Mouse (Mus musculus) liver, embryonic 15.5 days (tissue): ENCODE measurements around the gene Gm20388. TPM values are rescaled to one million over a fixed set of nuclear protein-coding genes. Genes with fewer than 3 reads are reported as not detected.

Source experiments
- ATAC-seq: fragments of 200-750 bp; cut with Nextera tagmentation; 2 replicates; pipeline ENCODE4 v1.8.0; 2017; ENCODE audit warnings: moderate number of reproducible peaks, mild to moderate bottlenecking, moderate library complexity; ENCODE audit not compliant: insufficient read depth
- H3K27ac ChIP-seq: fragments of 300-500 bp; sonication (generic); replicated peaks from 2 replicates; pipeline ENCODE4 v1.5.1; 2015; ENCODE audit warnings: mild to moderate bottlenecking, inconsistent platforms
- H3K27me3 ChIP-seq: fragments of 300-500 bp; sonication (generic); 2 replicates; pipeline ENCODE4 v1.6.1; 2015; ENCODE audit warnings: mild to moderate bottlenecking, inconsistent platforms
- H3K36me3 ChIP-seq: fragments of 300-500 bp; sonication (generic); replicated peaks from 2 replicates; pipeline ENCODE4 v1.6.1; 2015; ENCODE audit warnings: moderate library complexity, mild to moderate bottlenecking, inconsistent platforms
- H3K4me1 ChIP-seq: fragments of 300-500 bp; sonication (generic); replicated peaks from 2 replicates; pipeline ENCODE4 v1.6.1; 2015; ENCODE audit warnings: inconsistent platforms
- H3K4me2 ChIP-seq: fragments of 300-500 bp; sonication (generic); 2 replicates; pipeline ENCODE4 v1.6.1; 2015; ENCODE audit warnings: moderate library complexity, mild to moderate bottlenecking, inconsistent platforms
- H3K4me3 ChIP-seq: fragments of 300-500 bp; sonication (generic); replicated peaks from 2 replicates; pipeline ENCODE4 v1.5.1; 2015; ENCODE audit warnings: mild to moderate bottlenecking, inconsistent platforms
- H3K9ac ChIP-seq: fragments of 300-500 bp; sonication (generic); 2 replicates; pipeline ENCODE4 v1.6.1; 2015; ENCODE audit warnings: moderate library complexity, mild to moderate bottlenecking, inconsistent platforms
- H3K9me3 ChIP-seq: fragments of 300-500 bp; sonication (generic); replicated peaks from 2 replicates; pipeline ENCODE4 v1.6.1; 2016; ENCODE audit warnings: inconsistent platforms
- WGBS: fragments of 180-500 bp; shearing (Covaris S2); methylation state at CpG from one replicate; pipeline ENCODE4 v1.1.7; 2015; ENCODE audit warnings: mixed read lengths; ENCODE audit not compliant: insufficient replicate concordance; 5-methylcytosine and 5-hydroxymethylcytosine counted together
- polyA plus RNA-seq: library from polyadenylated mRNA; unstranded; fragments of >200 nt; fragmentation: Nextera tagmentation; extraction: Ambion mirVana; gene quantifications from 2 replicates; pipeline ENCODE4 v1.2.1, GENCODE M21; 2015

The Gm20388 gene
- polyA plus RNA-seq, 1 experiment from 2014 or later = not detected

GRCm38 (mm10) chr8:121446133-121446532 is 1535.5 kb downstream of the Gm20388 start:
- ATAC-seq = no peak
- H3K9ac ChIP-seq = no peak overlapping the region
- H3K27ac ChIP-seq = no peak overlapping the region
- no peak overlapping the region for H3K4me3 ChIP-seq
- no peaks in the 10 kb centered on the region for H3K4me1 ChIP-seq
- H3K9me3 ChIP-seq = no peaks in the 10 kb centered on the region
- no peak overlapping the region for H3K4me2 ChIP-seq
- H3K36me3 ChIP-seq = no peaks in the 10 kb centered on the region
- H3K27me3 ChIP-seq = no peaks in the 10 kb centered on the region
- 63% methylated on average over 12 of the region's 12 CpGs for WGBS

- Histone ChIP-seq H3K4me2 (no peak overlapping the region), H3K27ac (no peak overlapping the region), H3K4me3 (no peak overlapping the region), H3K9me3 (no peaks in the 10 kb centered on the region), H3K27me3 (no peaks in the 10 kb centered on the region; the same call in 1 of the 2 replicates), H3K4me1 (no peaks in the 10 kb centered on the region), H3K36me3 (no peaks in the 10 kb centered on the region), H3K9ac (no peak overlapping the region)
- ATAC-seq = no peak
- 66% methylated on average over 6 of the region's 6 CpGs for WGBS
These were observed 1536.2 kb downstream of the Gm20388 start for GRCm38 (mm10) chr8:121446862-121447261.

GRCm38 (mm10) chr8:121450211-121450610 is 1539.6 kb downstream of the Gm20388 start:
- no peaks in the 10 kb centered on the region for H3K9me3 ChIP-seq
- 61% methylated on average over 8 of the region's 8 CpGs for WGBS
- H3K36me3 ChIP-seq = no peaks in the 10 kb centered on the region
- H3K9ac ChIP-seq = no peak overlapping the region
- no peaks in the 10 kb centered on the region for H3K4me1 ChIP-seq
- H3K4me2 ChIP-seq = no peak overlapping the region
- H3K27me3 ChIP-seq = no peaks in the 10 kb centered on the region; the same call in 1 of the 2 replicates
- no peak for ATAC-seq
- no peak overlapping the region for H3K27ac ChIP-seq
- H3K4me3 ChIP-seq = no peak overlapping the region

DNA sequence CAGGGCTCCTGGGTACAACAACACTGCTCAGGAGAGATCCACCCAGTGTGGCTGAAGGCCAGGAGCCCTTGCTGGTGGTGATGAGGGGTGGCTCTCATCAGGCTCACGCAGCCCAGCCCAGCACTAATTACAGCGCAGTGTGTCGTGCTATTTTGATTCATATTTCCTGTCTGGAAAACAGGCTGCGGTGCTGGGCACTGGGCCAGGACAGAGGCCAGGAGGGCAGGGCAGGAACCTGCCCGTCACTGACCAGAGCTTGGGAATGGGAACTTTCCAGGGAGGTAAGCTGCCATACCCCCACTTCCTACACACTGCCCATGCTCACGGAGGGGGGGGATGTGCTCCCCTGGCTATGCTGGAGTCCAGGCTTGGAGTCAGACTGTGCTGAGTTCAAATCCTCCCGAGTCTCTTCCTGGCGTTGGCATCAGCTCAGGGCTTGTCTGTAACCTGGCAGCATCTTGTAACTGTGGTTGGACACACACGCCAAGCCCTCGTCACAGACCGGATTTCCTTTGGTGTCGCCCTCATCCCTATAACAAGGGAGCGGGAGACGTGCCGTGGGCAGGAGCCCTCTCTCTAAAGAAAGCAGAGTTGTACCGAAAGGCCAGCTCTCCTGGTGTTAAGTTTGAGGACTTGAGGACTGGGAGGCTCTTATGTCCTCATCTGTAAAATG is 1540.9 kb downstream of the Gm20388 start:
- Histone ChIP-seq H3K27ac (no peak overlapping the region), H3K4me1 (no peaks in the 10 kb centered on the region), H3K9me3 (no peaks in the 10 kb centered on the region), H3K4me3 (no peak overlapping the region), H3K9ac (no peak overlapping the region), H3K27me3 (no peaks in the 10 kb centered on the region; the same call in 1 of the 2 replicates), H3K4me2 (no peak overlapping the region), H3K36me3 (no peaks in the 10 kb centered on the region)
- 51% methylated on average over 16 of the region's 16 CpGs for WGBS
- no peak for ATAC-seq

- no peaks in the 10 kb centered on the region; the same call in 1 of the 2 replicates for H3K27me3 ChIP-seq
- H3K4me1 ChIP-seq = no peaks in the 10 kb centered on the region
- H3K27ac ChIP-seq = no peak overlapping the region
- no peak for ATAC-seq
- no peak overlapping the region for H3K4me2 ChIP-seq
- no peaks in the 10 kb centered on the region for H3K36me3 ChIP-seq
- H3K9ac ChIP-seq = no peak overlapping the region
- no peak overlapping the region for H3K4me3 ChIP-seq
- 80% methylated on average over 17 of the region's 17 CpGs for WGBS
- H3K9me3 ChIP-seq = no peaks in the 10 kb centered on the region
These were observed 1544.1 kb downstream of the Gm20388 start for GRCm38 (mm10) chr8:121454737-121455136.

- WGBS = 42% methylated on average over 3 of the region's 3 CpGs
- Histone ChIP-seq H3K27ac (no peak overlapping the region), H3K4me2 (no peak overlapping the region), H3K4me1 (no peaks in the 10 kb centered on the region), H3K36me3 (no peaks in the 10 kb centered on the region), H3K27me3 (no peaks in the 10 kb centered on the region), H3K9ac (no peak overlapping the region), H3K9me3 (no peaks in the 10 kb centered on the region), H3K4me3 (no peak overlapping the region)
- ATAC-seq = no peak
These were observed 1550.6 kb downstream of the Gm20388 start for GRCm38 (mm10) chr8:121461192-121461591.

DNA sequence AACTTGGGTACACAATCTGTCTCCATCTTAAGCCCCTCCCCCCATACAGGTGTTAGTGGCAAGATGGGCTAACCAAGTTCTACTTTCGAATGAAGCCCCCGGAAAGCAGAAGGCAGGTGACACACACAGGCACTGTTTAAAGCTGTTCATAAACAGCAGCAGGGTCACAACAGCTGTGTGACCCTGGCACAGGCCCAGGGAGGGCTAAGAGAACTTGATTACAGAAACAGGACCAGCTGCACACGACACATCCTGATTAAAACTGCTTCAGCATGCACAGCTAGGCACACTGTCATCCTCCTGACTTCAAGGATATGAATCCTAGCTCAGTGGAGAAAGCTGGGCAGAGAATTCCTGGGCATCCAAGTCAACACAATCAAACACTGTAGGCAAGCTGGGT is 1551.5 kb downstream of the Gm20388 start:
- WGBS = 59% methylated on average over 3 of the region's 3 CpGs
- Histone ChIP-seq H3K4me1 (no peaks in the 10 kb centered on the region), H3K27me3 (no peaks in the 10 kb centered on the region), H3K4me2 (no peak overlapping the region), H3K4me3 (no peak overlapping the region), H3K27ac (no peak overlapping the region), H3K9me3 (no peaks in the 10 kb centered on the region), H3K9ac (no peak overlapping the region), H3K36me3 (no peaks in the 10 kb centered on the region)
- no peak for ATAC-seq

DNA sequence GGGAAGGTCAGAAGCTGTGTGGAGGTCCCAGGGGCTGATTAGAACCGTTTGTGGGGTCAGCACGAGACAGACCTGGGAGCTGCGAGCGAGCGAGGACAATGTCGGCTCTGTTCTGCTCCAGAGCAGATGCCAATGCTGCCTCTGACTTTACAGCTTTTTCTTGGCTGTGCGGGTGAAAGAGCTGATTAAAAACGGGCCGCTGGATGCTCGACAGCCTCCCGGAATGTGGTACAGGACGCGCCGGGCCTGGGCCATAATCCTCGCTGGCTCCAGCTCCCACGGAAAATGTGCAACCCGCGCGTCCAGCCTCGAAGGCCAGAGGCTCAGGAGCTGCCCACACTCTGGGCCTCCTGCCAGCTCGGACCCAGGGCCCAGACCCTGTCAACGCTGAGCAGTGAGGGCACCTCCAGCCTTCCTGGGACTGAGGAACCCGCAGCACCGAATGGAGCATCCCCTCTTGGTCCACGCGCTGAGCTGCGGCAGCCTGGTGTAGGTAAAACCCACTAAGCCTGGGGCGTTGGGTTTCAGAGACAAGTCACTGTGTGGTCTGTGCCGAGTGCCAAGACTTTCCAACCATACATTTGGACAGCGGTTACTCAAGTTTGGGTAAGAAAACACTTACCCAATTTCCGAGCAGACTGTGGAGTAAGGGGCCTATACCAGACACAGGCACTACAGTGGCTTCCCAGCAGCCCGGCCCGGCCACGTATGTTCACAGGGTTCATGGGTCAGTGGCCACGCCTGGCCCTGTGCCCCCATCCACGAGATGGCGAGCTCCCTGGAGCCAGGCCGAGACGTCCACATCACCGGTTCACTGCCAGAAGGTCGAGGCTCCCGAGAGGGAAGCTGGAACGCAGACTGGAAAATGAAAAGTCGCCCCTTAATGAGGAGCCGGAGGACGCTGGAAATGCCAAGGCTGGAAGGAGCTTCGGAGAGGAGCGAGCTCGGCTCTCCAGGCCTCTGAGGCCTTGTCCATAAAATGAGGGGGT is 1557.7 kb downstream of the Gm20388 start:
- Histone ChIP-seq H3K36me3 (no peaks in the 10 kb centered on the region), H3K4me2 (no peak overlapping the region), H3K9ac (no peak overlapping the region), H3K4me3 (no peak overlapping the region), H3K27ac (no peak overlapping the region), H3K27me3 (no peaks in the 10 kb centered on the region), H3K9me3 (no peaks in the 10 kb centered on the region), H3K4me1 (no peaks in the 10 kb centered on the region)
- WGBS = 79% methylated on average over 49 of the region's 49 CpGs
- ATAC-seq = no peak

- H3K4me3 ChIP-seq = no peak overlapping the region
- H3K27ac ChIP-seq = no peak overlapping the region
- WGBS = 9% methylated on average over 25 of the region's 25 CpGs
- H3K27me3 ChIP-seq = peaks cover 33% of the 10 kb centered on the region
- no peak overlapping the region for H3K9ac ChIP-seq
- no peak for ATAC-seq
- no peak overlapping the region for H3K4me2 ChIP-seq
- 0 out of 2 replicates have a peak, but pooled peaks cover 3% of the 10 kb centered on the region for H3K4me1 ChIP-seq
- no peaks in the 10 kb centered on the region for H3K36me3 ChIP-seq
- no peaks in the 10 kb centered on the region for H3K9me3 ChIP-seq
These were observed 1563.7 kb downstream of the Gm20388 start for GRCm38 (mm10) chr8:121474161-121474897.

GRCm38 (mm10) chr8:121474898-121475284 is 1564.2 kb downstream of the Gm20388 start:
- Histone ChIP-seq H3K27ac (no peak overlapping the region), H3K4me2 (no peak overlapping the region), H3K36me3 (no peaks in the 10 kb centered on the region), H3K9me3 (no peaks in the 10 kb centered on the region), H3K9ac (no peak overlapping the region), H3K27me3 (peaks cover 33% of the 10 kb centered on the region), H3K4me3 (no peak overlapping the region), H3K4me1 (0 out of 2 replicates have a peak, but pooled peaks cover 3% of the 10 kb centered on the region)
- 3% methylated on average over 18 of the region's 18 CpGs for WGBS
- ATAC-seq = no peak
